Mouse (Mus musculus) midbrain, embryonic 13.5 days (tissue): ENCODE measurements at regions not wholly inside any gene's neighbourhood (a gene's known extent, or its start where the extent isn't known, plus 50 kb on each side); places are given as distances from the start of the nearest gene placed in this dataset.

Experiments used
- ATAC-seq: fragments of 200-750 bp; cut with Nextera tagmentation; 2 replicates; pipeline ENCODE4 v1.8.0; 2017; ENCODE audit warnings: mild to moderate bottlenecking, moderate TSS enrichment, moderate library complexity
- H3K27ac ChIP-seq: fragments of 300-500 bp; sonication (generic); 2 replicates; pipeline ENCODE4 v1.5.1; 2015; ENCODE audit warnings: inconsistent platforms, mild to moderate bottlenecking, moderate library complexity
- H3K27me3 ChIP-seq: fragments of 300-500 bp; sonication (generic); 2 replicates; pipeline ENCODE4 v1.6.1; 2015; ENCODE audit warnings: mild to moderate bottlenecking, inconsistent platforms
- H3K36me3 ChIP-seq: fragments of 300-500 bp; sonication (generic); 2 replicates; pipeline ENCODE4 v1.6.1; 2015; ENCODE audit warnings: mild to moderate bottlenecking, inconsistent platforms
- H3K4me1 ChIP-seq: fragments of 300-500 bp; sonication (generic); replicated peaks from 2 replicates; pipeline ENCODE4 v1.6.1; 2015; ENCODE audit warnings: inconsistent platforms
- H3K4me2 ChIP-seq: fragments of 300-500 bp; sonication (generic); replicated peaks from 2 replicates; pipeline ENCODE4 v1.6.1; 2015; ENCODE audit warnings: moderate library complexity, mild to moderate bottlenecking, inconsistent platforms
- H3K4me3 ChIP-seq: fragments of 300-500 bp; sonication (generic); replicated peaks from 2 replicates; pipeline ENCODE4 v1.5.1; 2015; ENCODE audit warnings: mild to moderate bottlenecking, inconsistent platforms
- H3K9ac ChIP-seq: fragments of 300-500 bp; sonication (generic); replicated peaks from 2 replicates; pipeline ENCODE4 v1.6.1; 2015; ENCODE audit warnings: mild to moderate bottlenecking, inconsistent platforms
- H3K9me3 ChIP-seq: fragments of 300-500 bp; sonication (generic); 2 replicates; pipeline ENCODE4 v1.6.1; 2016; ENCODE audit warnings: mild to moderate bottlenecking, inconsistent platforms
- WGBS: fragments of 180-500 bp; shearing (Covaris S2); methylation state at CpG from one replicate; pipeline ENCODE4 v1.1.7; 2015; 5-methylcytosine and 5-hydroxymethylcytosine counted together

- Histone ChIP-seq H3K27me3 (no peaks in the 10 kb centered on the region), H3K4me2 (no peak overlapping the region), H3K9ac (no peak overlapping the region), H3K36me3 (no peaks in the 10 kb centered on the region), H3K4me3 (no peak overlapping the region), H3K4me1 (no peaks in the 10 kb centered on the region), H3K9me3 (no peaks in the 10 kb centered on the region), H3K27ac (no peak overlapping the region)
- WGBS: 72% methylated on average over 9 of the region's 9 CpGs
- no peak for ATAC-seq
These were observed 246.1 kb upstream of the Cdh5 start for GRCm38 (mm10) chr8:103855291-103855690.

GRCm38 (mm10) chr8:103859130-103859529 lies 242.3 kb upstream of the Cdh5 start:
- Histone ChIP-seq H3K27ac (no peak overlapping the region), H3K9ac (no peak overlapping the region), H3K36me3 (no peaks in the 10 kb centered on the region), H3K9me3 (no peaks in the 10 kb centered on the region), H3K27me3 (no peaks in the 10 kb centered on the region), H3K4me2 (no peak overlapping the region), H3K4me1 (0 out of 2 replicates have a peak, but pooled peaks cover 7% of the 10 kb centered on the region), H3K4me3 (no peak overlapping the region)
- ATAC-seq: no peak
- 97% methylated on average over 1 of the region's 1 CpGs for WGBS

GRCm38 (mm10) chr8:103873598-103874502 lies 227.6 kb upstream of the Cdh5 start:
- no peak overlapping the region for H3K4me3 ChIP-seq
- H3K4me1 ChIP-seq: peaks cover 11% of the 10 kb centered on the region
- H3K9me3 ChIP-seq: no peaks in the 10 kb centered on the region
- H3K9ac ChIP-seq: no peak overlapping the region
- H3K27ac ChIP-seq: no peak overlapping the region
- no peak overlapping the region for H3K4me2 ChIP-seq
- H3K27me3 ChIP-seq: 0 out of 2 replicates have a peak, but pooled peaks cover 7% of the 10 kb centered on the region
- ATAC-seq: peak; percentile 76
- 20% methylated on average over 7 of the region's 7 CpGs for WGBS
- no peaks in the 10 kb centered on the region for H3K36me3 ChIP-seq

- H3K4me1 ChIP-seq: peaks cover 11% of the 10 kb centered on the region
- H3K27ac ChIP-seq: no peak overlapping the region
- ATAC-seq: peak; percentile 7; the same call in 1 of the 2 replicates
- H3K9ac ChIP-seq: no peak overlapping the region
- H3K9me3 ChIP-seq: no peaks in the 10 kb centered on the region
- no peak overlapping the region for H3K4me2 ChIP-seq
- H3K36me3 ChIP-seq: no peaks in the 10 kb centered on the region
- WGBS: 50% methylated on average over 8 of the region's 8 CpGs
- 0 out of 2 replicates have a peak, but pooled peaks cover 7% of the 10 kb centered on the region for H3K27me3 ChIP-seq
- no peak overlapping the region for H3K4me3 ChIP-seq
These were observed 226.9 kb upstream of the Cdh5 start for GRCm38 (mm10) chr8:103874506-103874905.

GRCm38 (mm10) chr8:103879505-103879904 lies 221.9 kb upstream of the Cdh5 start:
- WGBS: 91% methylated on average over 2 of the region's 2 CpGs
- no peak for ATAC-seq
- H3K4me3 ChIP-seq: no peak overlapping the region
- H3K9me3 ChIP-seq: no peaks in the 10 kb centered on the region
- H3K27me3 ChIP-seq: no peaks in the 10 kb centered on the region
- H3K27ac ChIP-seq: no peak overlapping the region
- H3K4me2 ChIP-seq: no peak overlapping the region
- no peaks in the 10 kb centered on the region for H3K36me3 ChIP-seq
- no peak overlapping the region for H3K9ac ChIP-seq
- no peaks in the 10 kb centered on the region for H3K4me1 ChIP-seq

- ATAC-seq: no peak
- Histone ChIP-seq H3K4me3 (no peak overlapping the region), H3K4me2 (no peak overlapping the region), H3K9ac (no peak overlapping the region), H3K9me3 (no peaks in the 10 kb centered on the region), H3K36me3 (no peaks in the 10 kb centered on the region), H3K27me3 (no peaks in the 10 kb centered on the region), H3K4me1 (no peaks in the 10 kb centered on the region), H3K27ac (no peak overlapping the region)
- WGBS: 92% methylated on average over 14 of the region's 14 CpGs
These were observed 220.8 kb upstream of the Cdh5 start for GRCm38 (mm10) chr8:103880431-103881145.

- Histone ChIP-seq H3K36me3 (no peaks in the 10 kb centered on the region), H3K9ac (no peak overlapping the region), H3K27me3 (no peaks in the 10 kb centered on the region), H3K4me3 (no peak overlapping the region), H3K27ac (no peak overlapping the region), H3K4me2 (no peak overlapping the region), H3K4me1 (no peaks in the 10 kb centered on the region), H3K9me3 (no peaks in the 10 kb centered on the region)
- no peak for ATAC-seq
- WGBS: 75% methylated on average over 3 of the region's 3 CpGs
These were observed 220.3 kb upstream of the Cdh5 start for GRCm38 (mm10) chr8:103881146-103881486.

- 91% methylated on average over 12 of the region's 12 CpGs for WGBS
- Histone ChIP-seq H3K9ac (no peak overlapping the region), H3K27ac (no peak overlapping the region), H3K36me3 (no peaks in the 10 kb centered on the region), H3K4me2 (no peak overlapping the region), H3K9me3 (no peaks in the 10 kb centered on the region), H3K4me3 (no peak overlapping the region), H3K4me1 (no peaks in the 10 kb centered on the region), H3K27me3 (no peaks in the 10 kb centered on the region)
- no peak for ATAC-seq
These were observed 216.3 kb upstream of the Cdh5 start for GRCm38 (mm10) chr8:103884873-103885780.

- Histone ChIP-seq H3K4me1 (no peaks in the 10 kb centered on the region), H3K9me3 (no peaks in the 10 kb centered on the region), H3K27me3 (no peaks in the 10 kb centered on the region), H3K27ac (no peak overlapping the region), H3K4me2 (no peak overlapping the region), H3K36me3 (no peaks in the 10 kb centered on the region), H3K4me3 (no peak overlapping the region), H3K9ac (no peak overlapping the region)
- no peak for ATAC-seq
- 87% methylated on average over 6 of the region's 6 CpGs for WGBS
These were observed 206.8 kb upstream of the Cdh5 start for GRCm38 (mm10) chr8:103894589-103894988.

- 93% methylated on average over 6 of the region's 6 CpGs for WGBS
These were observed 206.3 kb upstream of the Cdh5 start for GRCm38 (mm10) chr8:103895132-103895531.

GRCm38 (mm10) chr8:103897463-103897862 lies 204.0 kb upstream of the Cdh5 start:
- Histone ChIP-seq H3K36me3 (no peaks in the 10 kb centered on the region), H3K9ac (no peak overlapping the region), H3K4me2 (no peak overlapping the region), H3K27ac (no peak overlapping the region), H3K27me3 (no peaks in the 10 kb centered on the region), H3K4me1 (no peaks in the 10 kb centered on the region), H3K4me3 (no peak overlapping the region), H3K9me3 (no peaks in the 10 kb centered on the region)
- WGBS: 91% methylated on average over 7 of the region's 7 CpGs
- no peak for ATAC-seq

More at GRCm38 (mm10) chr8:103895132-103895531, 206.3 kb upstream of the Cdh5 start:
- H3K27me3 ChIP-seq: no peaks in the 10 kb centered on the region
- H3K36me3 ChIP-seq: no peaks in the 10 kb centered on the region
- no peak overlapping the region for H3K4me3 ChIP-seq
- H3K27ac ChIP-seq: no peak overlapping the region
- H3K9ac ChIP-seq: no peak overlapping the region
- H3K4me2 ChIP-seq: no peak overlapping the region
- H3K4me1 ChIP-seq: no peaks in the 10 kb centered on the region
- no peaks in the 10 kb centered on the region for H3K9me3 ChIP-seq
- ATAC-seq: no peak
